Mouse (Mus musculus) cortical plate, adult 2 months (tissue): Measurements from ENCODE around the gene Zfp775.

Experiments used
- CTCF ChIP-seq: fragments of 200-500 bp; IDR thresholded peaks from 2 replicates; pipeline ENCODE4 v1.5.1; 2011; ENCODE audit warnings: mild to moderate bottlenecking, control low read depth, low read length; ENCODE audit not compliant: insufficient read depth; ENCODE audit errors: extremely low read depth
- POLR2A ChIP-seq: fragments of 200-500 bp; IDR thresholded peaks from 2 replicates; pipeline ENCODE4 v1.6.1; 2011; ENCODE audit warnings: mild to moderate bottlenecking, low read length, control low read depth; ENCODE audit not compliant: insufficient read depth; ENCODE audit errors: extremely low read depth

DNA sequence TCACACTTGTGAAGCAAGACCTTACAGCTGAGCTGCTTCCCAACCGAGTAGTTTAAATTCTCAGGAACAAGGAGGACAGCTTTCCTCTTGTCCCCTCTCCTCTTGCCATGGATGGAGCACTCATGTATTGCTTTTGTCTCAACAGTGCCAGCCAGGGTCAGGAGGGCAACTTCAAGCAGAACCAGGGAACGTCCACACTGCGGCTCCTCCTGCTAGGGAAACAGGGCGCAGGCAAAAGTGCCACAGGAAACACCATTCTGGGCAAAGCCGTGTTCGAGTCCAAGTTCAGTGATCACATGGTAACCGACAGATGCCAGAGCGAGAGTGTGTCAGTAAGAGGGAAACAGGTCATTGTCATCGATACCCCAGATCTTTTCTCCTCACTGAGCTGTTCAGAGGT lies 48.2 kb downstream of the Zfp775 start:
- TF ChIP-seq CTCF (no peak), POLR2A (no peak)
